Mouse (Mus musculus): ENCODE results near the gene Slc25a11. TPM values are rescaled to one million over a fixed set of nuclear protein-coding genes. Genes with fewer than 3 reads are reported as not detected.

Slc25a11 gene
- polyA plus RNA-seq, 1 experiment from 2014 or later = 207 TPM

- DNase-seq (ENCODE audit: low spot score) = no peak
- peaks cover 35% of the 10 kb centered on the region for H3K36me3 ChIP-seq
- H3K4me1 ChIP-seq = peaks cover 25% of the 10 kb centered on the region; the same call in 1 of the 2 replicates
- H3K9me3 ChIP-seq = no peaks in the 10 kb centered on the region
- no peaks in the 10 kb centered on the region for H3K27me3 ChIP-seq (ENCODE audit: insufficient read depth, poor library complexity, severe bottlenecking)
- H3K4me3 ChIP-seq = no peak overlapping the region
- WGBS = 71% methylated on average over 4 of the region's 4 CpGs
- H3K27ac ChIP-seq = 0 out of 2 replicates have a peak overlapping the region, but pooled peaks have one; percentile 42
Measured at GRCm38 (mm10) chr11:70596094-70596493, 51.2 kb downstream of the Slc25a11 start.

- no peak for DNase-seq (ENCODE audit: low spot score)
- H3K4me1 ChIP-seq = peaks cover 25% of the 10 kb centered on the region; the same call in 1 of the 2 replicates
- no peaks in the 10 kb centered on the region for H3K27me3 ChIP-seq (ENCODE audit: insufficient read depth, poor library complexity, severe bottlenecking)
- WGBS = 66% methylated on average over 2 of the region's 2 CpGs
- H3K27ac ChIP-seq = no peak overlapping the region
- H3K4me3 ChIP-seq = no peak overlapping the region
- peaks cover 35% of the 10 kb centered on the region for H3K36me3 ChIP-seq
- H3K9me3 ChIP-seq = no peaks in the 10 kb centered on the region
Measured at GRCm38 (mm10) chr11:70595638-70596037, 51.6 kb downstream of the Slc25a11 start.

GRCm38 (mm10) chr11:70594253-70594989, 52.9 kb downstream of the Slc25a11 start:
- H3K27ac ChIP-seq = no peak overlapping the region; the same call in 1 of the 2 replicates
- H3K4me3 ChIP-seq = no peak overlapping the region
- peaks cover 28% of the 10 kb centered on the region for H3K36me3 ChIP-seq
- peaks cover 25% of the 10 kb centered on the region; the same call in 1 of the 2 replicates for H3K4me1 ChIP-seq
- WGBS = 71% methylated on average over 15 of the region's 15 CpGs
- no peak for DNase-seq (ENCODE audit: low spot score)
- H3K9me3 ChIP-seq = no peaks in the 10 kb centered on the region
- no peaks in the 10 kb centered on the region for H3K27me3 ChIP-seq (ENCODE audit: insufficient read depth, poor library complexity, severe bottlenecking)

Other genes starting within 250 kb of the Slc25a11 start
- 37.9 and 42.9 TPM in 2 replicates for gene Pelp1, start 237.4 kb downstream of the Slc25a11 start, polyA plus RNA-seq (2016; fragmentation: Nextera tagmentation; extraction: Ambion mirVana)
- gene Arrb2, start 214.8 kb downstream of the Slc25a11 start, polyA plus RNA-seq (2016; fragmentation: Nextera tagmentation; extraction: Ambion mirVana) = 11.5 and 19.3 TPM in 2 replicates
- gene Med11, start 195.6 kb downstream of the Slc25a11 start, polyA plus RNA-seq (2016; fragmentation: Nextera tagmentation; extraction: Ambion mirVana) = 31.0 and 37.5 TPM in 2 replicates
- gene Zmynd15, start 188.0 kb downstream of the Slc25a11 start, polyA plus RNA-seq (2016; fragmentation: Nextera tagmentation; extraction: Ambion mirVana) = 0.73 and 1.2 TPM in 2 replicates
- gene Cxcl16, start 187.5 kb downstream of the Slc25a11 start, polyA plus RNA-seq (2016; fragmentation: Nextera tagmentation; extraction: Ambion mirVana) = 3.7 and 6.0 TPM in 2 replicates
- 6.2 and 7.4 TPM in 2 replicates for gene Tm4sf5, start 142.2 kb downstream of the Slc25a11 start, polyA plus RNA-seq (2016; fragmentation: Nextera tagmentation; extraction: Ambion mirVana)
- not detected in 2 replicates for gene Vmo1, start 132.9 kb downstream of the Slc25a11 start, polyA plus RNA-seq (2016; fragmentation: Nextera tagmentation; extraction: Ambion mirVana)
- gene Gltpd2, start 128.3 kb downstream of the Slc25a11 start, polyA plus RNA-seq (2016; fragmentation: Nextera tagmentation; extraction: Ambion mirVana) = 0.25 and 4.3 TPM in 2 replicates
- 825 and 969 TPM in 2 replicates for gene Psmb6, start 122.1 kb downstream of the Slc25a11 start, polyA plus RNA-seq (2016; fragmentation: Nextera tagmentation; extraction: Ambion mirVana)
- not detected in 2 replicates for gene Gm40193, start 114.5 kb downstream of the Slc25a11 start, polyA plus RNA-seq (2016; fragmentation: Nextera tagmentation; extraction: Ambion mirVana)
- gene Pld2, start 107.4 kb downstream of the Slc25a11 start, polyA plus RNA-seq (2016; fragmentation: Nextera tagmentation; extraction: Ambion mirVana) = 9.4 TPM in 2 replicates
- 12.6 and 14.9 TPM in 2 replicates for gene Mink1, start 84.6 kb downstream of the Slc25a11 start, polyA plus RNA-seq (2016; fragmentation: Nextera tagmentation; extraction: Ambion mirVana)
- not detected in 2 replicates for gene 4930544D05Rik, start 31.6 kb downstream of the Slc25a11 start, polyA plus RNA-seq (2016; fragmentation: Nextera tagmentation; extraction: Ambion mirVana)
- gene Chrne, start 28.3 kb downstream of the Slc25a11 start, polyA plus RNA-seq (2016; fragmentation: Nextera tagmentation; extraction: Ambion mirVana) = not detected in 2 replicates
- gene Gp1ba, start 8.4 kb downstream of the Slc25a11 start, polyA plus RNA-seq (2016; fragmentation: Nextera tagmentation; extraction: Ambion mirVana) = 1.6 and 1.9 TPM in 2 replicates
- 68.3 and 74.4 TPM in 2 replicates for gene Rnf167, start 244 bp downstream of the Slc25a11 start, polyA plus RNA-seq (2016; fragmentation: Nextera tagmentation; extraction: Ambion mirVana)
- 2,022 and 2,208 TPM in 2 replicates for gene Pfn1, start 7.2 kb upstream of the Slc25a11 start, polyA plus RNA-seq (2016; fragmentation: Nextera tagmentation; extraction: Ambion mirVana)
- gene Eno3, start 9.7 kb upstream of the Slc25a11 start, polyA plus RNA-seq (2016; fragmentation: Nextera tagmentation; extraction: Ambion mirVana) = 188 and 256 TPM in 2 replicates
- gene Spag7, start 21.9 kb upstream of the Slc25a11 start, polyA plus RNA-seq (2016; fragmentation: Nextera tagmentation; extraction: Ambion mirVana) = 204 and 209 TPM in 2 replicates
- gene Camta2, start 40.6 kb upstream of the Slc25a11 start, polyA plus RNA-seq (2016; fragmentation: Nextera tagmentation; extraction: Ambion mirVana) = 12.0 and 12.5 TPM in 2 replicates
- 1.6 and 2.4 TPM in 2 replicates for gene Inca1, start 52.7 kb upstream of the Slc25a11 start, polyA plus RNA-seq (2016; fragmentation: Nextera tagmentation; extraction: Ambion mirVana)
- 2.1 and 2.6 TPM in 2 replicates for gene Kif1c, start 53.1 kb upstream of the Slc25a11 start, polyA plus RNA-seq (2016; fragmentation: Nextera tagmentation; extraction: Ambion mirVana)
- gene Zfp3, start 116.7 kb upstream of the Slc25a11 start, polyA plus RNA-seq (2016; fragmentation: Nextera tagmentation; extraction: Ambion mirVana) = 7.6 and 8.9 TPM in 2 replicates
- gene Scimp, start 165.1 kb upstream of the Slc25a11 start, polyA plus RNA-seq (2016; fragmentation: Nextera tagmentation; extraction: Ambion mirVana) = not detected in 2 replicates
- gene Rabep1, start 197.3 kb upstream of the Slc25a11 start, polyA plus RNA-seq (2016; fragmentation: Nextera tagmentation; extraction: Ambion mirVana) = 29.4 and 29.7 TPM in 2 replicates

All from heart, embryonic 10.5 days (tissue).